In the genomic region with DNA sequence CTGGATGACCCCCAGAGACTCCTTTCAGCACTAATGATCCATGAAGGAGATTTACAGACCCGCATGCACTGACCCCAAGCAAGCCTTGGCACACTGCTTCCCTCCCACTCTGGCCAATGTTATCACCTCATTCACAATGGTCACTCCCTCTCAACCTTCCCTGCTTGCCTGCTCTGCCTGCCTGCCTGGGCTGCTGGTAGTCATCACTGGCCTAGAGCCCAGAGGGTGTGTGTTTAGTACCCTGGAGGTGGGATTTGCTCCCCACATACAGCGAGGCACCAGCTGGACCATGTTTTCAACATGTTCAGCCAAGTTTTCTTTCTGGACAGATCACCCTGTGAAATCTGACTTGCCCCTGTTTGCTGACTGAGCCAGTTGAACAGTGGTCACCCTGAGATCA, we compare ENCODE assay signal across 10 mouse cellular contexts.
DNase-seq lines count a peak whose midpoint lies in the region; ATAC-seq and TF ChIP-seq lines count a peak whose summit lies in the region.
"Had no signal": no experiment of that assay in that cellular context is flagged by ENCODE, and none has a peak within 500 bp of the region (broad histone marks: within the 10 kb centered on the region; RNA-seq: fewer than 3 reads in every experiment).

No protein-coding gene starts in this region.

- no peak for TF ChIP-seq POLR2A in heart, adult 2 months (IDR thresholded peaks at IDR 0.05; ENCODE audit: insufficient read depth, low read depth, low read length)

- H3K4me2 ChIP-seq in forebrain, postnatal 0 days (ENCODE audit: low read depth) = no peak overlapping the region
- H3K4me2 ChIP-seq: forebrain, embryonic 15.5 days had no signal

- ATAC-seq in forebrain, postnatal 0 days = no peak
- ATAC-seq: forebrain, embryonic 15.5 days had no signal

- no peaks in the 10 kb centered on the region for H3K4me1 ChIP-seq in heart, adult 2 months (ENCODE audit: control insufficient read depth, insufficient read depth, low read length)
- no peaks in the 10 kb centered on the region for H3K4me1 ChIP-seq in forebrain, postnatal 0 days (ENCODE audit: insufficient read depth)
- H3K4me1 ChIP-seq: forebrain, embryonic 15.5 days had no signal

- H3K27me3 ChIP-seq in heart, adult 2 months (ENCODE audit: control insufficient read depth, insufficient read depth, low read length) = no peaks in the 10 kb centered on the region
- no peaks in the 10 kb centered on the region for H3K27me3 ChIP-seq in forebrain, postnatal 0 days (ENCODE audit: insufficient read depth, low read length)
- H3K27me3 ChIP-seq: forebrain, embryonic 15.5 days had no signal

- H3K36me3 ChIP-seq in heart, adult 2 months (ENCODE audit: control insufficient read depth, insufficient read depth, low read length) = no peaks in the 10 kb centered on the region
- H3K36me3 ChIP-seq in forebrain, postnatal 0 days (ENCODE audit: insufficient read depth) = no peaks in the 10 kb centered on the region
- H3K36me3 ChIP-seq: forebrain, embryonic 15.5 days had no signal

- intact Hi-C loops in heart, adult 2 months (cut with DNase I) = no loop called here

- TF ChIP-seq CTCF in heart, adult 2 months (IDR thresholded peaks at IDR 0.05) = no peak
- no peak for TF ChIP-seq CTCF in forebrain, postnatal 0 days (IDR thresholded peaks at IDR 0.05; ENCODE audit: low read depth)

- WGBS in heart, adult 2 months = 33% methylated on average over 2 of the region's 2 CpGs
- WGBS in forebrain, postnatal 0 days = 32% methylated on average over 2 of the region's 2 CpGs

- H3K9ac ChIP-seq in heart, adult 2 months (ENCODE audit: low read depth, low read length) = no peak overlapping the region
- H3K9ac ChIP-seq in forebrain, postnatal 0 days = no peak overlapping the region
- H3K9ac ChIP-seq: forebrain, embryonic 15.5 days had no signal

- no peak overlapping the region for H3K4me3 ChIP-seq in heart, adult 2 months
- no peak overlapping the region for H3K4me3 ChIP-seq in forebrain, postnatal 0 days (ENCODE audit: low read depth, low read length)
- H3K4me3 ChIP-seq: forebrain, embryonic 15.5 days had no signal

- H3K79me2 ChIP-seq in heart, adult 2 months (replicated peaks; ENCODE audit: control insufficient read depth, insufficient read depth, low read length) = no peaks in the 10 kb centered on the region

- no peaks in the 10 kb centered on the region for H3K9me3 ChIP-seq in forebrain, postnatal 0 days (ENCODE audit: low read length)
- H3K9me3 ChIP-seq: forebrain, embryonic 15.5 days had no signal

- H3K27ac ChIP-seq in heart, adult 2 months = no peak overlapping the region
- H3K27ac ChIP-seq in forebrain, postnatal 0 days (ENCODE audit: low read depth, low read length) = no peak overlapping the region
- H3K27ac ChIP-seq: forebrain, embryonic 15.5 days had no signal

- DNase-seq in ovary, adult 18-20 months (ENCODE audit: low spot score) = peak; percentile 11
- DNase-seq in ovary, postnatal 10 days (ENCODE audit: low spot score) = no peak
- DNase-seq in heart, adult 2 months = peak; percentile 23 to 28
- peak; percentile 20 to 48 for DNase-seq in kidney, postnatal 25 days
- DNase-seq in testis, postnatal 10 days (ENCODE audit: low spot score) = peak; percentile 50
- DNase-seq in c-Kit-positive CD71-positive TER-119-positive erythroid progenitor cells, embryonic 14.5 days (ENCODE audit: low spot score) = no peak
- no peak for DNase-seq in forebrain, postnatal 0 days
- no peak for DNase-seq in right cerebral cortex, postnatal 4 days
- DNase-seq: cerebellum, adult 11-12 months had no signal

- no peak for TF ChIP-seq EP300 in heart, adult 2 months (IDR thresholded peaks at IDR 0.05; ENCODE audit: insufficient read depth, low read depth, low read length)

Comparison
In these comparisons a context has a peak if more than half of its experiments do, and no peak if none do; other contexts are left out.
1. DNase-seq: peak in ovary, adult 18-20 months (single experiment), heart, adult 2 months (2 of 2), kidney, postnatal 25 days (2 of 2) and testis, postnatal 10 days (single experiment); none in ovary, postnatal 10 days (single experiment), c-Kit-positive CD71-positive TER-119-positive erythroid progenitor cells, embryonic 14.5 days (single experiment), forebrain, postnatal 0 days (single experiment) and right cerebral cortex, postnatal 4 days (single experiment).